Mouse (Mus musculus) liver, postnatal 0 days (tissue): ENCODE data around the gene Pabpn1l. TPM values are rescaled to one million over a fixed set of nuclear protein-coding genes. Genes with fewer than 3 reads are reported as not detected.

ENCODE experiments used
- ATAC-seq: fragments of 200-750 bp; cut with Nextera tagmentation; 2 replicates; pipeline ENCODE4 v1.8.0; 2017; ENCODE audit warnings: mild to moderate bottlenecking, moderate library complexity
- DNase-seq: peaks from one replicate; pipeline ENCODE4 v3.0.0-alpha.2; 2016
- H3K27ac ChIP-seq: fragments of 300-500 bp; sonication (generic); 2 replicates; pipeline ENCODE4 v1.5.1; 2014; ENCODE audit warnings: antibody characterized with exemption, moderate library complexity, mild to moderate bottlenecking, low read depth
- H3K27me3 ChIP-seq: fragments of 300-500 bp; sonication (generic); 2 replicates; pipeline ENCODE4 v1.6.1; 2014; ENCODE audit warnings: low read length, control low read depth, mixed read lengths; ENCODE audit not compliant: insufficient read depth
- H3K36me3 ChIP-seq: fragments of 300-500 bp; sonication (generic); replicated peaks from 2 replicates; pipeline ENCODE4 v1.6.1; 2014; ENCODE audit warnings: mild to moderate bottlenecking, control low read depth, low read length, moderate library complexity, mixed read lengths; ENCODE audit not compliant: insufficient read depth
- H3K4me1 ChIP-seq: fragments of 300-500 bp; sonication (generic); 2 replicates; pipeline ENCODE4 v1.6.1; 2014; ENCODE audit warnings: antibody characterized with exemption, mild to moderate bottlenecking, control low read depth; ENCODE audit not compliant: insufficient read depth
- H3K4me2 ChIP-seq: fragments of 300-500 bp; sonication (generic); 2 replicates; pipeline ENCODE4 v1.6.1; 2014; ENCODE audit warnings: low read depth, mild to moderate bottlenecking, low read length, moderate library complexity, mixed read lengths
- H3K4me3 ChIP-seq: fragments of 300-500 bp; sonication (generic); 2 replicates; pipeline ENCODE4 v1.5.1; 2014; ENCODE audit warnings: low read depth, low read length
- H3K9ac ChIP-seq: fragments of 300-500 bp; sonication (generic); replicated peaks from 2 replicates; pipeline ENCODE4 v1.6.1; 2014; ENCODE audit warnings: mild to moderate bottlenecking, moderate library complexity
- H3K9me3 ChIP-seq: fragments of 300-500 bp; sonication (generic); 2 replicates; pipeline ENCODE4 v1.6.1; 2016; ENCODE audit warnings: mild to moderate bottlenecking, control low read depth, low read length, mixed read lengths
- CTCF ChIP-seq: sonication (generic); IDR thresholded peaks from 2 replicates; pipeline ENCODE4 v1.5.1; 2016; ENCODE audit warnings: antibody characterized with exemption, low read depth
- EP300 ChIP-seq: IDR thresholded peaks from 2 replicates; pipeline ENCODE4 v1.6.1; 2016; ENCODE audit warnings: antibody characterized with exemption, low read depth, mild to moderate bottlenecking
- WGBS: fragments of 180-500 bp; shearing (Covaris S2); extraction: QIAGEN DNeasy Blood & Tissue Kit; methylation state at CpG from one replicate; pipeline ENCODE4 v1.1.7; 2014; ENCODE audit not compliant: insufficient replicate concordance; 5-methylcytosine and 5-hydroxymethylcytosine counted together
- polyA plus RNA-seq: library from polyadenylated mRNA; unstranded; fragments of >200 nt; fragmentation: Nextera tagmentation; extraction: Ambion mirVana; gene quantifications from 2 replicates; pipeline ENCODE4 v1.2.1, GENCODE M21; 2015

The Pabpn1l gene
- polyA plus RNA-seq, 1 experiment from 2014 or later, result not detected

- Histone ChIP-seq H3K27me3 (no peaks in the 10 kb centered on the region), H3K4me1 (no peaks in the 10 kb centered on the region), H3K9ac (no peak overlapping the region), H3K4me3 (no peak overlapping the region), H3K36me3 (no peaks in the 10 kb centered on the region), H3K4me2 (no peak overlapping the region), H3K9me3 (no peaks in the 10 kb centered on the region), H3K27ac (no peak overlapping the region)
- no peak for DNase-seq
- 71% methylated on average over 9 of the region's 9 CpGs for WGBS
- TF ChIP-seq CTCF (no peak), EP300 (no peak)
- ATAC-seq, result no peak
Measured at GRCm38 (mm10) chr8:122625811-122626210, 3.3 kb upstream of the Pabpn1l start.

GRCm38 (mm10) chr8:122624653-122625052 is 2.1 kb upstream of the Pabpn1l start:
- Histone ChIP-seq H3K4me2 (no peak overlapping the region), H3K27ac (no peak overlapping the region), H3K4me1 (no peaks in the 10 kb centered on the region), H3K9ac (no peak overlapping the region), H3K9me3 (no peaks in the 10 kb centered on the region), H3K4me3 (no peak overlapping the region), H3K36me3 (no peaks in the 10 kb centered on the region), H3K27me3 (no peaks in the 10 kb centered on the region)
- WGBS, result 67% methylated on average over 5 of the region's 5 CpGs
- ATAC-seq (no peak), DNase-seq (no peak)
- peak; percentile 39 for TF ChIP-seq CTCF
- TF ChIP-seq EP300, result no peak

- H3K27me3 ChIP-seq, result no peaks in the 10 kb centered on the region
- H3K9ac ChIP-seq, result no peak overlapping the region
- no peak for ATAC-seq
- no peaks in the 10 kb centered on the region for H3K4me1 ChIP-seq
- no peak overlapping the region for H3K4me2 ChIP-seq
- H3K36me3 ChIP-seq, result no peaks in the 10 kb centered on the region
- 82% methylated on average over 17 of the region's 17 CpGs for WGBS
- H3K9me3 ChIP-seq, result no peaks in the 10 kb centered on the region
- no peak overlapping the region for H3K27ac ChIP-seq
- TF ChIP-seq EP300 (no peak), CTCF (no peak)
- no peak overlapping the region for H3K4me3 ChIP-seq
- DNase-seq, result no peak
Measured at GRCm38 (mm10) chr8:122623844-122624642, 1.5 kb upstream of the Pabpn1l start.

GRCm38 (mm10) chr8:122620446-122620845 is 2.1 kb downstream of the Pabpn1l start:
- H3K9ac ChIP-seq, result no peak overlapping the region
- TF ChIP-seq CTCF (no peak), EP300 (no peak)
- no peak for ATAC-seq
- H3K27ac ChIP-seq, result no peak overlapping the region
- no peaks in the 10 kb centered on the region for H3K36me3 ChIP-seq
- peak; percentile 48 for DNase-seq
- WGBS, result 41% methylated on average over 5 of the region's 5 CpGs
- H3K4me2 ChIP-seq, result no peak overlapping the region
- H3K4me1 ChIP-seq, result peaks cover 6% of the 10 kb centered on the region
- H3K4me3 ChIP-seq, result no peak overlapping the region
- no peaks in the 10 kb centered on the region for H3K9me3 ChIP-seq
- no peaks in the 10 kb centered on the region for H3K27me3 ChIP-seq

GRCm38 (mm10) chr8:122618660-122619378 is 3.7 kb downstream of the Pabpn1l start:
- Histone ChIP-seq H3K4me1 (peaks cover 6% of the 10 kb centered on the region), H3K9ac (no peak overlapping the region; the same call in 1 of the 2 replicates), H3K4me2 (peak overlapping the region; percentile 33; the same call in 1 of the 2 replicates), H3K27me3 (no peaks in the 10 kb centered on the region), H3K4me3 (no peak overlapping the region), H3K36me3 (peaks cover 7% of the 10 kb centered on the region), H3K9me3 (no peaks in the 10 kb centered on the region), H3K27ac (0 out of 2 replicates have a peak overlapping the region, but pooled peaks have one; percentile 39)
- DNase-seq, result no peak
- no peak for TF ChIP-seq CTCF
- TF ChIP-seq EP300, result peak; percentile 86
- 53% methylated on average over 6 of the region's 6 CpGs for WGBS
- peak; percentile 92 for ATAC-seq

- Histone ChIP-seq H3K36me3 (peaks cover 7% of the 10 kb centered on the region), H3K27ac (0 out of 2 replicates have a peak overlapping the region, but pooled peaks have one; percentile 39), H3K9ac (no peak overlapping the region), H3K4me3 (no peak overlapping the region), H3K4me2 (peak overlapping the region; percentile 33; the same call in 1 of the 2 replicates), H3K9me3 (no peaks in the 10 kb centered on the region), H3K27me3 (no peaks in the 10 kb centered on the region), H3K4me1 (peaks cover 6% of the 10 kb centered on the region)
- TF ChIP-seq EP300 (no peak), CTCF (peak; percentile 77)
- 37% methylated on average over 5 of the region's 7 CpGs for WGBS
- peak; percentile 89 for DNase-seq
- ATAC-seq, result peak; percentile 40
Measured at GRCm38 (mm10) chr8:122617947-122618546, 4.5 kb downstream of the Pabpn1l start.
